Mouse (Mus musculus) frontal cortex, adult 2 months (tissue): ENCODE results near the gene Olfr551. TPM values are rescaled to one million over a fixed set of nuclear protein-coding genes. Genes with fewer than 3 reads are reported as not detected.
A peak's percentile ranks its signal among the peaks of the same experiment; 100 is the strongest.
"Not testable (repeated sequence)": the region's sequence is repeated elsewhere in the genome, so short reads cannot be mapped to it uniquely, and the experiment has no call there.

Experiments used
- DNase-seq, 2 experiments: peaks; one replicate each; pipeline ENCODE4 v3.0.0; 2022; ENCODE audit warnings: low spot score in 1 of 2; ENCODE audit errors: extremely low spot score in 1 of 2
- polyA plus RNA-seq: library from polyadenylated mRNA; depleted of rRNA; stranded (reverse); fragments of >200 nt; gene quantifications from 2 replicates; pipeline ENCODE4 v1.2.3, GENCODE M21; 2012; rRNA removed

The Olfr551 gene
- polyA plus RNA-seq = not detected in 2 replicates

DNA sequence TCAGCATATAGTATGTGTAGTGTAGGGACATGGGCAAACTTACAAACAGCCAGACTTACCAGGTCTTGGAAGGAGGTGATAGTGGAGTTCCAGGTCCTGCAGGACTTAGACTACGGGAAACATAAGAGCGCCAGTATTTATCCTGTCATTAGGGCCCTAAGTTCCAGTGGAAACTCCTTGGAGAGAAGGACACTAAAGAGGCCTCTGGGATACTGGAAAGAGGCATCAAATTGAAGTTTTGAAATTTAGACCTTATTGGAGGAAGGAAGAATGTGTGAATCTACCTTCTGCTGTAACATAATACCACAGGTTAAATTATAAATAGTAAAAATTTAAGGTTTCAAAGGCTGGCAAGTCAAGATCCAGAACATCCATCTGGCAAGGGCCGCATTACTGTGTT, at the start of gene Olfr551:
Gene Olfr551 (minus strand): TSS at position 101 of the 400 bp plus-strand sequence.
- no peak for DNase-seq

DNA sequence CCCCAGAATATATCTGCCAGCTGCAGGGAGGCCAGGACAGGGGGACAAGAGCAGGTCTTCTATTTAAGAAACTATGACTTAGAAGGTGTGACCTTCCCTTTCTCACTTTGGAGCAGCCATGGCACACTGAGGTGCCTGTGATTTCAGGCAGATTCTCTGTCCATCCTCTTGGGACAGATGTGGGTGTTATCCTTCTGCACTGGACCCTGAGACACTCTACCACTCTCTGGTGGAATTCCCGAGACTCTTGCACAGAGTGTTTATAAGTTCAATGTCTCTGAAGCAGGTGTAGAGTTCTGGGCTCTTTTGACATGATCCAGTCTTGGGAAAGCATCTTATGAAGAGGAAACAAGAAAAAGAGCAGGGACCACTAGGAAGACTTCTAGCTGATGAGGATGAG, 46.4 kb upstream of the Olfr551 start, which contains the start of gene Olfr554:
Gene Olfr554 (plus strand): TSS at position 301 of the 400 bp plus-strand sequence.
- no peak for DNase-seq

DNA sequence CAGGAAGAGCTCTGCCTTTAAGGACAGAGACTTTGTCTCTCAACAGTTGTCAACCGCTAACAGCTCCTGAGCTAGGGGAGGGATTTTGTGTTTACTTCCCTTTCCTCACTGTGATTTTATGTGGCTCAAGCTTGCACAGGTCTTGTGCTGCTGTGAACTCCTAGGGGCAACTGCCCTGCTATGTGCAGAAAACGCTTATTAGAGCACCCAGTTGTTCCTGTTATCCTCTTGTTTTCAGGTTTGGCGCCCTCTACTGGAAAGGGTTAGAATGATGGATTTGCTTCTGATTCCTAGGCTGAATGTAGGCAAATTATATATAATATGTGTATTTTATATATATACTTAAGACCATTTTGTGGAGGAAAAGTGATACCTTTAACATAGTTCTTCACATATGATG, 45.0 kb upstream of the Olfr551 start:
- peak in 1 of 2 experiments; percentile 62 for DNase-seq

DNA sequence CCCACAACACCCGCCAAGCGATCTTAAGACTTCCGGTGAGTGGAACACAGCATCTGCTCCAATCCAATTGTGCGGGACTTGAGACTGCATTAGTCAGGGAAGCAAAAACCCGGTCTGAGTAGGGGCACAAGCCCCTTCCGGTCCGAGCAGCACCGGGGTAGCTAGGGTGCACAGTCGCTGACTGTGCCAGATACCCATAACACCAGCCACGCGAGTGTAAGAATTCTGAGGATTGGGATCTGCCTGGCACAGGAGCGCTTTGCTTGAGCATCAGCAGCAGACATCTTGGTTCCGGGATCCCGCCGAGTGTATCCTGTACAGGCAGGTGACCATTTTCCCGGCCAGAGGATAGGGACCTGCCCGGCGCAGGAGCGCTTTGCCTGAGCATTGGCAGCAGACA, 28.7 kb upstream of the Olfr551 start:
- DNase-seq = not testable (repeated sequence)

DNA sequence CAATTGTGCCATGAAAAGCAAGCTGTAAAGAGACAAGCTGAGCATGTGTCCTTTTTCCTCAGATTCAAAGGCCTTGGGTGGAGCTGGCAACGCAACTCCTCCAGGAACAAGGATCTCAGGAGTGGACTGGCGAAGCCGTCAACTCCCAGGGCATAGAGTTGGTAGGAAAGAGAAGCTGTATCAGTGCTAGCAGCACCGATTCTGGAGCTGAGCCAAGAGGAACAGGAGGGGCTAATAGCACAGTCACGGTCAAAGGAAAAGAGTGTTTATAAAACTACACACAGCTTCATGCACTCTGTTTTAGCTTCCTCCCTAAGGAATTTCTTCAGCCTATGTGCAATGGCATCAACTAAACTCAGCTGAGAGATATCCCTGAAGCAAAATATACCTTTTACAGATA, 27.9 kb upstream of the Olfr551 start:
- DNase-seq = no peak

DNA sequence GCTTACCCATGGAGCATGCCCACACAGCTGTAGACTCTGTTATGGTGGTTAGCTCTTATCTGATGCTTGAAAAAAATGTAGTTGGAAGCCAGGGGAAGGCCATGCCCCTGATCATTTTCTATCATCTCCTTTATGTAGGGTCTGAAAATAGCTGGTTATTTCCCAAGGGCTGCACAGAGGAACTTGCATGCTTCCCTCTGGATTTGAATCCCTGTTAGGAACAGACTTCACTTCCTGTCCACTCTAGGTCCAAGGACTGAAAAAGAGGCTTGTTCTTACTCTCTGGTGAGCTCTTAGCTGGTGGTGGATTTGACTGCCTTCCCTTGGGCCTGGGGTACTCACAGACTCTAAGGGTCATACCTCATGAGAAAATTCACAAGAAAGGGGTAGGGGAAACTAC, 26.4 kb upstream of the Olfr551 start, which contains the start of gene Olfr553:
Gene Olfr553 (minus strand): TSS at position 101 of the 400 bp plus-strand sequence.
- DNase-seq = no peak

DNA sequence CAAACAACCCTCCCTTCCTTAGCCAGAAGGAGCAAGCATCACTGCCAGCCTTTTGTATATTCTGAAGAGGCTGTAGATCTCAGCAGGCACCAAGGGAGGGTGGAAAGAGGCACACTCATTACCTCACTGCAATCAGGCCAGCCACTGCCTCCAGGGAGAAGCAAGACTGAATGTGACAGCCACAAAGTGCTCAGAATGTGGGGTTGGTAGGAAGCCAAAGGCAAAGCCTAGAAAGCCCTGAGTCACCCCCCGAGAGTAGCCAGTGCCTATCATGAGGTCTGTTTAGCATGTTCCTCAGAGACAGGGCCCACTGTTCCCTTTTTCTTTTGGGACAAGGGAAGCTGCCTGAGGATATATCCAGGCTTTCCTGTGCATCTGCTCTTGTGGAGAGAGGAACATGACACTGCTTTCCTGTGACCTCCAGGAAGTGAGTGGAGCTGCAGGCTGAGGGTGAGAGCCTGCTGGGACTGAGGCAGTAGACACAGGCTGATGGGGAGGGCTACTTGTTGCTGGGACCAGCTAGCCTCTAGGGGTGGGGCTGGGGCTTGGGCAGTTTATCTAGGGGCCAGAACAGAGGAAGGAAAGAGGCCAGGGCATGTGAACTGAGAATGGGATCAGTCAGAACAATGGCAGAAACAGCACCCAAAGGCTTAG, 5.8 kb upstream of the Olfr551 start, which contains the start of gene Olfr552:
Gene Olfr552 (plus strand): TSS at position 393 of the 654 bp plus-strand sequence.
- no peak for DNase-seq

DNA sequence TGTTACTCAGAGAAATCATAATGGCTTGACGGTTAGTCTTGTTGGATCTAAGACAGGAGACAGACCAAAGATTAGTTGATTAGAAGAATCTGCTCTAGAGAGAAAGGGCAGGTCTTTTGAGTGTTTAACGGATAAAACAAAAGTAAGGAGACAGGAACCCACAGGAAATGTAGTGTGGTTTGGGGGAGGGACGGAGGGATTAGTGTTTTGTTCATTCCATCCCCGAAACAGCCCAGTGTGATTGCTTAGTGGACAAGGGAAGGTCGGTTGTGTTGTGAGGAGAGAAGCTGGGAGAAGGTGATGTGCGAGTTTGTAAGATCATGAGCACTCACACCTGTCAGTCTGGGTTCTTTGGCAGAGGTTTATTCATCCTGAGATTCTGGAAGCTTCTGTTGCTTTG, 15.7 kb downstream of the Olfr551 start:
- no peak for DNase-seq

DNA sequence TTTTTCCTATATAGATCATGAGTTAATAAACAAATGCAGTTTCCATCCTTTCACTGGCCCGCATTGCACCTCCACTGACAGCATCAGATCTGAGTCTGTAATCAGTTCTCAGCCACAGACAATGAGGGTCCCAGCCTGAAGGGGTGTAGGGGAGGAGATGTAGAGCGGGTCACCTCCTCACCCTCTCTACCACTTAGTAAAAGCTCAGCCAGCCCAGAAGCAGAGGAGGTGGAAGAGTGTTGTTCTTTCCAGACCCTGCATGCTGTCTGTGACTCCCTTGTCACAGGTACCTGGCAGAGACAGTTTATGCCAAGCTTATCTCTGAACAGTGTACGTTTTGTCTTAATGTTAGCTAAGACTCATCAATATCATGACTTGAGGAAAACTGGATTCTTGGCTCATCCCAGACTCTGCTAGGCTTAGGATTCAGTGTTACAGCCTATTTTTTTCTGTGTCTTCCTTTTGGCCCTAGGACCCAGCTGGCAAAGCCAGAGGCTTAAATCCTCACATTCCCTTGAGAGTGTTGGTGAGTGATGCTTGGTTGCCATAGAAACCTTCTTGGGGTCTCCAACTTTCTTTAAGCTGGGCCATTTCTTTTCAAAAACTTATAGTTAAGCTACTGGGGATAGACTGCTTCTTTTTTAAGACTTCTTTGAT, 18.4 kb downstream of the Olfr551 start:
- no peak for DNase-seq

DNA sequence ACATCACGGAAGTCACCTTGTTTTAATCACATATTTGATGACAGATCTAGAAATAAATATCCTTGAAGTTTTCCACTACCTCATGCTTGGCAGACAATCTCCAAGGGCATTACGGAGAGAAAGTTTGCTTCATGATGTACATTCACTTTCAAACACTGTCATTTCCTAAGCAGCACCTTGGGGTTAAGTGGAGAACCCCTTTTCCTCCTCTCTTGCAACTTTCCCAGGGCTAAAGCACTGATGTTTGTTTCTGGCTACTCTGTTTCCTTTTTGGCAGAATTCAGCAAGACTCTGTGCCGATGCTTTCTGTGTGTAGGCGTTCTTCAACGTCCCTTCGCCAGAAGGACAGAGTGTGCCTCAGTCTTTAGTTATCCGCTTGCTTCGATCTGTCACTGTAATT, 20.5 kb downstream of the Olfr551 start, which contains the start of gene Olfr550:
Gene Olfr550 (plus strand): TSS at position 301 of the 400 bp plus-strand sequence.
- DNase-seq = peak in 1 of 2 experiments; percentile 8

DNA sequence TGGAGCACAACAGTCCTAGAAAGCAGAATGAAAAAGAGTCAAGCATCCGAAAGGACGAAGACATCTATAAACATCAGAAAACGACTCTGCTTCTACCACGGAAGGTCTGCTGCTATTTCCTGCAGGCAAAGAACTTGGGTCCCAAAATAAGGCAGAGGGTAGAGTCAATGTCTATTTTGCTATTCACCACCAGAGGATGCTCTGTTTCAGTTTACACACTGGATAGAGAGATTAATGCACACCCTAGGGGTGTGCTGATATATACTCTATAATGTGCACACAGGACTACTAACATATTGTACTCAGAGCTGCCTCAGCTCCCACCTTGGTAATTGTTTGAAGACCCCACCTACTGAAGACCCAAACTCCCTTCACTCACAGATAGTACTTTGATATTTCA, 25.5 kb downstream of the Olfr551 start:
- DNase-seq = no peak

DNA sequence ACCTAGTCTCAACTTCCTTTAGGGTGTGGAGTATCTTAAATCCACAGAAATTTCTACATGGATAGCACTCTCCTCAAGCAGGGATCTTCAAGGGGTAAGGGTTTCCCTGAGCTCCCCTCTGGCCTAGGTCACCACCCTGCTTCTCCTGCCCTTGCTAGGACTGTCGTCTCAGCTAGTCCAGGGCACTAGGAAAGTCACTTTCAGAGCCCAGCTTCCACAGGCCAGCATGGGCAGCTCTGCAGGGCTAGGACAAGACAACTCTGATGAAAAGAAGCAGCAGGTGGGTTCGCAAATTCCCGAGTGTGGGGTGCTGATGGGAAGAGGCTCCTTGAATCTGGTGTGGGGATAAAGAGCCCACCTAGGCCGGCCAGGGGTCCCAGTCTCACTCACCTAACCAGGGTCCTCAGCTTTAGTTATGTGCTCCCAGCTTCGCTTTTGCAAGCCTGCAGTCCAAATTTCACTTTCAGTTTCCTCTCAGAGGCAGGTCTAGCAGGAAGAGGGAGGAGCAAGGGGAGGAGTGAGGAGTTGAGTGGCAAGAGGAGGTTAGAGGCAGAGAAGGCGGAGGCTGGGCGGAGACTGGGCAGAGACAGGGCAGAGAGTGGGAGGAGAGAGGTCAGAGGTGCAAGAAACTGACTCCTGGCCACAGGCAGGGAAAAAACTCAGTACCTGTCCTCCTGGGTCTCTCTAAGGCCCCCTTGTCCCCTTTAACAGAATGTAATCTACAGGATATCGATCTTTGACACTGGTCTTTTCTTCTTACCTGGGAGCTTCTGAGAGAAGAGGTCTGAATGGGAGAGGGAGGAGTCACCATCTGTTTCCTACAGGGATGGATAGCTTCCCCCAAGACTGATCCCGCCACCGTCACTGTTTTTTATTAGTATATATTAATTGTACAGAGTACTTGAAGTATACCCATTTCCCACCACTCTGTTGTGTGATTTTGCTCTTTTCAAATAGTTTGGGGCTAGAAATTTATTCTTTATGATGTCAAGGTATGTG, 26.4 kb downstream of the Olfr551 start, which contains the start of gene Trim21:
Gene Trim21 (minus strand): TSS at position 488 of the 999 bp plus-strand sequence.
- peak; percentile 24 to 59 for DNase-seq

DNA sequence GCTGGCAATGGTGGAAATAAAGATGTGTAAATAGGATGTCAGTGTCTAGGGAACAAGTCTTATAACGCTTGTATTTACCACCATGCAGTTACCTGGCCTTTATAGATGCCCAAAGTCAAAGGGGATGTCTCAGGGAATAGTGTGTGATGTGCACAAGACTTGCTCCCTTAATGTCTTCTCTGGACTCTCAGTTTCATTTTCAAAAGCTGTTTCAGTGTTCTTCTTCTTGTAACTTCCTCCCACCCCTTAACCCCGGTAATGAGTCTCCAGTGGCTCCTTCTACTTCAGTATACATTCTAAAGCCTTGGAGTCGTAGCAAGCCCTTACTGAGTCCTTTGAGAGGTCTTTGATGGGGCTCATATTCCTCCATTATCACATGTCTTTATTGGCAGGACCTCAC, 38.4 kb downstream of the Olfr551 start:
- no peak for DNase-seq

DNA sequence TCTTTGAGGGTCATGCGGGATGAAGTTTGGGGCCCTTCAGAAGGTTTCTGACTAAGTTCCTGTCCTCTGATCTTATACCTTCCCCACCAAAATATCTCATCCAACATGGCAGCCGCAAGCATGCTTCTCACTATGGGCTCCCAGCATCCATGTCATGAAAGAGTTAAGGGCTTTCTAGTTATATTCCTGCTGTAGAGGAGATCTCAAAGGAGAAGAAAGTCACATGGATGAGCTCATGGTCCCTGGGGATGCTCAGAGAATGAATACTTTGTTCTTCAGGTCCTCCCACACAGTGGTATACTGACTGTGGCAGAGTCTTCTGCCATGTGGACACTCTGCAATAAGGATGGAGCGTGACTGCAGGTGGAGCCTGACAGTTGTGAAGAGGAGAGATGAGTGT, 42.1 kb downstream of the Olfr551 start, which contains the start of gene Olfr549:
Gene Olfr549 (plus strand): TSS at position 301 of the 400 bp plus-strand sequence.
- DNase-seq = no peak

DNA sequence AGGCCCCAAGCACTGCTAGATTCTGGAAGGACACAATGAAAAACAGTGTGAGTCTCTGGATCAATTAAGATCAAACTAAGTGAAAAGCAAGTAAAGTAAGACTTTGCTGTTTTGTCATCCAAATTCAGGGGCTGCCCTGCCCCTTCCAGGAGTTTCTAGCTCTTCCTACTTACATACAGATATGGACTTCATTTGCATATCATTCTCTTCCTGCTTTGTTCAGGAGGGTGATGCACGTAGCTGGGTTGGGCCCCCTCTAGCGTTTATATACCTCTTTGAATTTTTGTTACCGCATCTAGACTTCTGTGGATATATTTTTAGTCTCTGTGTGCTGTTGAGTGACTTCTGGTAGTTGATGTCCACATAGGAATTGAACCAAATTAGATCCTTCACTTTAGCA, 50.4 kb downstream of the Olfr551 start:
- no peak for DNase-seq

DNA sequence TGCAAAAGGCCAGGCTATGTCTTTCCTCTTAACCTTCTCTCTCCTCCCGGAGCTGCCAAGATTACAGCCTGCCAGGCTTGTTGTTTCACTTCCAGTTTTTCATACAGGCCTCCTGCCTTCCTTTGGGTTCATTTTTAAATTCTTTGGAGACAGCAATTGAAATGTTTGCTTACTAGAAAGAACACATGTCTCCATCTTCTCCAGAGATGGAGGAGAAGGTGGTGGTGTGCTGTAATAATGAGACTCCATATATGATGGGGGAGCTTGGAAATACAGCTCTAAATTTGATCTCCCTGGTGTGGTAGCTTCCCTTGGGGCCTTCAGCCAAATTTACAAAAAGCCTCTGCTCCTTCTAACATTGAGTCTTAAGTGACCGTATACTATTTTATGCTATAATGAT, 51.1 kb downstream of the Olfr551 start, which contains the start of gene Olfr548-ps1:
Gene Olfr548-ps1 (plus strand): TSS at position 301 of the 400 bp plus-strand sequence.
- DNase-seq = no peak

DNA sequence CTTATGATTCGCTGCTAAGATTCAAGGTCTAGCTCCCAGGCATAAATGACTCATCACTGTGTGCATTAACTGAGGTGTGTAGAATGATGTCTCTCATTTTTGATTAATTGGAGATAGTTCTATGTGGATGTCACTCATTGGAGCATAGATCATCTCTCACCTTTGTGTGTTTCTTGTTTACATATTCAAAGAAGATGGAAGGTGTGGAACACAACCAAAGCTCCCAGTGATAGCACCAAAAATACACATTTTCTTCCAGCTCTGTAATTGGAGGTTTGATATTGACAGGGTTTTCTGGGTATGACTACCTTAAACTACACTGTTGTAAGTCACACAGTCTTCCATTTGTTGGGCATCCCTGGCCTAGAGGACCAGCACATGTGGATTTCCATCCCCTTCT, 57.2 kb downstream of the Olfr551 start, which contains the start of gene Olfr547:
Gene Olfr547 (plus strand): TSS at position 301 of the 400 bp plus-strand sequence.
- no peak for DNase-seq
